Mouse (Mus musculus): Measurements from ENCODE around the gene Slc1a7. TPM values are rescaled to one million over a fixed set of nuclear protein-coding genes. Genes with fewer than 3 reads are reported as not detected.

Slc1a7 gene
- polyA plus RNA-seq, 1 experiment from 2014 or later, result 0.10 TPM

GRCm38 (mm10) chr4:108032352-108032849 lies 64.3 kb downstream of the Slc1a7 start:
- ATAC-seq (ENCODE audit: low FRiP score, low TSS enrichment) (no peak), DNase-seq (ENCODE audit: low spot score) (no peak)
- Histone ChIP-seq H3K27ac (replicated peaks) (0 out of 2 replicates have a peak overlapping the region, but pooled peaks have one; percentile 20), H3K4me1 (replicated peaks; ENCODE audit: control insufficient read depth, insufficient read depth) (0 out of 2 replicates have a peak, but pooled peaks cover 4% of the 10 kb centered on the region), H3K4me3 (ENCODE audit: low read depth, low read length) (peak overlapping the region; percentile 62), H3K4me2 (replicated peaks; ENCODE audit: low read depth) (peak overlapping the region; percentile 98), H3K9ac (ENCODE audit: low read length) (peak overlapping the region; percentile 61), H3K9me3 (ENCODE audit: control insufficient read depth, low read length) (no peaks in the 10 kb centered on the region), H3K36me3 (ENCODE audit: control insufficient read depth, insufficient read depth, low read length) (no peaks in the 10 kb centered on the region), H3K27me3 (ENCODE audit: control insufficient read depth, insufficient read depth, low read length) (peaks cover 9% of the 10 kb centered on the region; the same call in 1 of the 2 replicates)
- WGBS, result 52% methylated on average over 11 of the region's 11 CpGs
- TF ChIP-seq EP300 (optimal IDR thresholded peaks at IDR 0.05), result no peak
- TF ChIP-seq CTCF (IDR thresholded peaks at IDR 0.05; ENCODE audit: low read depth), result no peak

DNA sequence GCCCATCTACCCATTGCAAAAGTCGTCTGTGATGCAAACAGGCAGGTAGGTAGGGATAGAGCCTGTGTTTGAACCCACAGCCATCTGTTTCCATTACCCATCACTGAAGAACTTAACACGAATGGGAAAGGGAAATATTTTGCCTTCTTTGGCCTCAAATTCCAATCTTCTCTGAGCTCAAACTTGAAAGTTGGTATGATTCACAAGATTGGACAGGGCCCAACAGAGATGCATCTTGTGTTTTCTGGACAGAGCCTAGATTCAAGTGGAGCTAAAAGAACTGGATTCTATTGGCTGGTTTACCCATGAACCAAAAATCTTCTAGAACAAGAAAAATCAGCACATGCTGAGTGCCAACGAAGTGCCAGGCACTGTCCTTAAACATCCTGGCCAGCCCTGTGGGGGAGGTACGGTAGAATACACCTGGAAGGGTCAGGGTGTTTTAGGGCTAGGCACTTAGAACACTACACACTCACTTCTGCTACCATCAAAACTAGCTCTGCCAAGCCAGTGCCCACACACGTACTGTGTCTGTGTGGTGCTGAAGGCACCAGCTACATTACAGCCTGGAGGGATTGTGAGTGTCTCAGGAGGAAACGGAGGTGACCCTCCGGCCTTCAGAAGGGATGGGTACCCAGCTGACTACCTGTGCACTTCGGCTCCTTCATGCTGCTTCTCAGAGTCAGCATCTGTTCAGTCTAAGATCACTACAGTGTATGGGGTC lies 65.1 kb downstream of the Slc1a7 start:
- Histone ChIP-seq H3K27me3 (ENCODE audit: control insufficient read depth, insufficient read depth, low read length) (peaks cover 9% of the 10 kb centered on the region; the same call in 1 of the 2 replicates), H3K4me1 (replicated peaks; ENCODE audit: control insufficient read depth, insufficient read depth) (0 out of 2 replicates have a peak, but pooled peaks cover 4% of the 10 kb centered on the region), H3K4me2 (replicated peaks; ENCODE audit: low read depth) (no peak overlapping the region), H3K36me3 (ENCODE audit: control insufficient read depth, insufficient read depth, low read length) (no peaks in the 10 kb centered on the region), H3K9me3 (ENCODE audit: control insufficient read depth, low read length) (no peaks in the 10 kb centered on the region), H3K9ac (ENCODE audit: low read length) (no peak overlapping the region), H3K27ac (replicated peaks) (0 out of 2 replicates have a peak overlapping the region, but pooled peaks have one; percentile 35), H3K4me3 (ENCODE audit: low read depth, low read length) (no peak overlapping the region)
- WGBS, result 81% methylated on average over 8 of the region's 8 CpGs
- no peak for DNase-seq (ENCODE audit: low spot score)
- TF ChIP-seq CTCF (IDR thresholded peaks at IDR 0.05; ENCODE audit: low read depth), result no peak
- no peak for TF ChIP-seq EP300 (optimal IDR thresholded peaks at IDR 0.05)
- ATAC-seq (ENCODE audit: low FRiP score, low TSS enrichment), result no peak

DNA sequence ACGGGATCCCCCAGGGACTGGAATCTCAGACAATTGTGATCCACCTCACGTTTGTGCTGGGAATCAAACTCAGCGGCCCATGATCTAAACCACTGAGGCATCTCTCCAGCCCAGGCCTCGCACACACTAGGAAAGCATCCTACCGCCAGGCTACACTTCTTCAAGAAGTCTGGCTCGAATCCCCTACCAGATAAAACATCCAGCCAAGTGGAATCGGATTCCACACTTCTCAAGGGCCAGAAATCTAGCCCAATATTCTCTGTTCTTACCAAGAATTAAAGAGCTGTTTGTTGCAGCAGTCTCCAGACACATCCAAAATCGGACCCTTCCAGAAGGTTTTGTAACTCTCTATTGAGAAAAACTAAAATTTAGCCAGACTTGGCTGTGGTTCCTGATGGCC lies 68.9 kb downstream of the Slc1a7 start:
- no peak for TF ChIP-seq EP300 (optimal IDR thresholded peaks at IDR 0.05)
- TF ChIP-seq CTCF (IDR thresholded peaks at IDR 0.05; ENCODE audit: low read depth), result no peak
- ATAC-seq (ENCODE audit: low FRiP score, low TSS enrichment) (no peak), DNase-seq (ENCODE audit: low spot score) (no peak)
- 76% methylated on average over 8 of the region's 8 CpGs for WGBS
- no peak overlapping the region for H3K4me2 ChIP-seq (replicated peaks; ENCODE audit: low read depth)
- H3K9me3 ChIP-seq (ENCODE audit: control insufficient read depth, low read length), result no peaks in the 10 kb centered on the region
- no peaks in the 10 kb centered on the region for H3K27me3 ChIP-seq (ENCODE audit: control insufficient read depth, insufficient read depth, low read length)
- H3K9ac ChIP-seq (ENCODE audit: low read length), result no peak overlapping the region
- H3K4me3 ChIP-seq (ENCODE audit: low read depth, low read length), result no peak overlapping the region
- H3K27ac ChIP-seq (replicated peaks), result no peak overlapping the region
- no peaks in the 10 kb centered on the region for H3K4me1 ChIP-seq (replicated peaks; ENCODE audit: control insufficient read depth, insufficient read depth)
- no peaks in the 10 kb centered on the region for H3K36me3 ChIP-seq (ENCODE audit: control insufficient read depth, insufficient read depth, low read length)

DNA sequence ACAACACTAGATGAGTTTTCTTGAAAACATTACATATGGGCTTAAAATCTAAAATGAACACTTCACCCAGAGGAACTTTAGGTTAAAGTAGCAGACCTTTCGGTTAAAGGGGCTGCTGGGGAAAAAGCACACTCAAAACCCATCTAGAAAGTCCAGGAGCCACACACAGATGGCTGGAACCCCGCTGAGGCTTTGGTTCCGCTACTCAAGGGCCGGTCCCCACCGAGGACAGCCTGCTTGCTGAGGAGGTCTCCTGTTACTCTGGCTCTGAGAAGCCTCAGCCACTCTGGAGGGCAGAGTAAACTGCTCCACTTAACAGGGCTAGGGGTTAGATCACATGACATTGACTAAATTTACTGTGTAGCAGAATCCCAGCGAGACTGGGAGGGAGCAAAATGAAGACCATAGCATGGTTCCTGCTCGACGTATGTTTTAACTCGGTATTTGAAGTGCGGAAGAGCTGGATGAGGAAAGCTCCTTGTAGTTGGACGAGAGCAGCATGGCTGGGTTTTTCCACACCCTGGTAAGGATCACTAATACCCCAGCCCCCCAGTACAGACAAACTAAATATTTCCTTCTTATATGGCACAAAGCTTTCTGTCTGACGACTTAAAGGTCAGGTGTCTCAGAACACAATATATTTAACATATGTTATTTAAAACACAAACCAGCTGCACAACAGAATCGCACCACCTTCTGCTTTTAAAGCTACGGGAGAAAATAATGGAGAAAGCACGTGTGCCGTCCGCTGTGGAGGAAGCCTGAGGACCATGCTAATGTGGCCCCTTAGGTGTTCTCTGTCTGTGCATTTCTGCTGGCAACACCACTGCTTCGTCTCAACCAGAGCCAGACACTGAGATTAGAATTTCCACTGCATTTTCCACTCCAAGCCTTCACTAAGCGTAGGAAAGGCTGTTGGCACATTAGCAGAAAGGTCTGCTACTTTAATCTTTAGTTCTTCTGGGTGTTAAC lies 77.3 kb downstream of the Slc1a7 start:
- no peak for TF ChIP-seq CTCF (IDR thresholded peaks at IDR 0.05; ENCODE audit: low read depth)
- ATAC-seq (ENCODE audit: low FRiP score, low TSS enrichment) (no peak), DNase-seq (ENCODE audit: low spot score) (no peak)
- H3K36me3 ChIP-seq (ENCODE audit: control insufficient read depth, insufficient read depth, low read length), result 0 out of 2 replicates have a peak, but pooled peaks cover 6% of the 10 kb centered on the region
- no peaks in the 10 kb centered on the region for H3K4me1 ChIP-seq (replicated peaks; ENCODE audit: control insufficient read depth, insufficient read depth)
- H3K4me3 ChIP-seq (ENCODE audit: low read depth, low read length), result no peak overlapping the region
- WGBS, result 68% methylated on average over 19 of the region's 19 CpGs
- H3K27me3 ChIP-seq (ENCODE audit: control insufficient read depth, insufficient read depth, low read length), result no peaks in the 10 kb centered on the region
- no peaks in the 10 kb centered on the region for H3K9me3 ChIP-seq (ENCODE audit: control insufficient read depth, low read length)
- H3K4me2 ChIP-seq (replicated peaks; ENCODE audit: low read depth), result no peak overlapping the region
- no peak overlapping the region for H3K9ac ChIP-seq (ENCODE audit: low read length)
- no peak overlapping the region for H3K27ac ChIP-seq (replicated peaks)

- 83% methylated on average over 8 of the region's 8 CpGs for WGBS
- Histone ChIP-seq H3K36me3 (ENCODE audit: control insufficient read depth, insufficient read depth, low read length) (0 out of 2 replicates have a peak, but pooled peaks cover 6% of the 10 kb centered on the region), H3K27ac (replicated peaks) (no peak overlapping the region), H3K9me3 (ENCODE audit: control insufficient read depth, low read length) (no peaks in the 10 kb centered on the region), H3K4me2 (replicated peaks; ENCODE audit: low read depth) (no peak overlapping the region), H3K4me1 (replicated peaks; ENCODE audit: control insufficient read depth, insufficient read depth) (no peaks in the 10 kb centered on the region), H3K4me3 (ENCODE audit: low read depth, low read length) (no peak overlapping the region), H3K27me3 (ENCODE audit: control insufficient read depth, insufficient read depth, low read length) (no peaks in the 10 kb centered on the region), H3K9ac (ENCODE audit: low read length) (no peak overlapping the region)
- ATAC-seq (ENCODE audit: low FRiP score, low TSS enrichment), result no peak
- no peak for DNase-seq (ENCODE audit: low spot score)
- TF ChIP-seq EP300 (optimal IDR thresholded peaks at IDR 0.05) (no peak), CTCF (IDR thresholded peaks at IDR 0.05; ENCODE audit: low read depth) (no peak)
Measured at GRCm38 (mm10) chr4:108046136-108046535, 78.0 kb downstream of the Slc1a7 start.
